Mouse (Mus musculus) MEL (cell line): Measurements from ENCODE around the gene Lipm.

Source experiments
- CTCF ChIP-seq, 3 experiments: IDR thresholded peaks in 2 of 3; conservative IDR thresholded peaks in 1 of 3; 2 replicates each; pipeline ENCODE4 v1.5.1; 2011 to 2012; ENCODE audit warnings: low read length in 3 of 3, low read depth in 2 of 3, mild to moderate bottlenecking in 2 of 3, improper control_type of control experiment in 1 of 3, inconsistent platforms in 1 of 3, mixed read lengths in 1 of 3, moderate library complexity in 1 of 3; ENCODE audit not compliant: control insufficient read depth in 1 of 3, insufficient read depth in 1 of 3, poor library complexity in 1 of 3, severe bottlenecking in 1 of 3
- EP300 ChIP-seq, 2 experiments: IDR thresholded peaks; 2 replicates each; pipeline ENCODE4 v1.6.1; 2011; ENCODE audit warnings: improper control_type of control experiment in 2 of 2, low read length in 2 of 2, low read depth in 1 of 2, mild to moderate bottlenecking in 1 of 2
- MAX ChIP-seq: IDR thresholded peaks from 2 replicates; pipeline ENCODE4 v1.6.1; 2011; ENCODE audit warnings: low read length, improper control_type of control experiment
- POLR2AphosphoS5 ChIP-seq: IDR thresholded peaks from 2 replicates; pipeline ENCODE4 v1.6.1; 2012; ENCODE audit warnings: low read depth, borderline replicate concordance, mild to moderate bottlenecking, inconsistent platforms, low read length, moderate library complexity, mixed read lengths
- TAL1 ChIP-seq: IDR thresholded peaks from 2 replicates; pipeline ENCODE4 v1.6.1; 2012; ENCODE audit warnings: mild to moderate bottlenecking, inconsistent platforms, low read length, moderate library complexity, mixed read lengths
- TBP ChIP-seq: IDR thresholded peaks from 2 replicates; pipeline ENCODE4 v1.8.0; 2011; ENCODE audit warnings: low read depth, low read length, improper control_type of control experiment
- TCF12 ChIP-seq: IDR thresholded peaks from 2 replicates; pipeline ENCODE4 v1.6.1; 2014; ENCODE audit warnings: low read depth, mild to moderate bottlenecking, inconsistent platforms, low read length, improper control_type of control experiment, moderate library complexity
- USF1 ChIP-seq: IDR thresholded peaks from 2 replicates; pipeline ENCODE4 v1.6.1; 2014; ENCODE audit warnings: low read depth, mild to moderate bottlenecking, inconsistent platforms, low read length, improper control_type of control experiment, moderate library complexity
- ZC3H11A ChIP-seq: IDR thresholded peaks from 2 replicates; pipeline ENCODE4 v1.6.1; 2012; ENCODE audit warnings: low read depth, mild to moderate bottlenecking, inconsistent platforms, low read length, improper control_type of control experiment

- no peak for TF ChIP-seq TCF12
- no peak for TF ChIP-seq CTCF (IDR thresholded peaks at IDR 0.05 in 2 of 3, conservative IDR thresholded peaks at IDR 0.05 in 1 of 3; ENCODE audit: control insufficient read depth in 1 of 3, insufficient read depth in 1 of 3, low read depth in 2 of 3, low read length in 3 of 3, poor library complexity in 1 of 3, severe bottlenecking in 1 of 3)
- no peak for TF ChIP-seq POLR2AphosphoS5
- no peak for TF ChIP-seq EP300 (IDR thresholded peaks at IDR 0.05; ENCODE audit: low read depth in 1 of 2, low read length in 2 of 2)
- no peak for TF ChIP-seq USF1
- TF ChIP-seq ZC3H11A: no peak
- no peak for TF ChIP-seq MAX
- no peak for TF ChIP-seq TAL1
- no peak for TF ChIP-seq TBP
Measured at GRCm38 (mm10) chr19:34074239-34074638, 26.5 kb upstream of the Lipm start.
